Mouse (Mus musculus) spleen, postnatal 10 days (tissue): ENCODE measurements around the gene March7.

Experiments used
- DNase-seq, 2 experiments: peaks; one replicate each; pipeline ENCODE4 v3.0.0; 2021 to 2022; ENCODE audit warnings: low spot score in 2 of 2

Gene March7

DNA sequence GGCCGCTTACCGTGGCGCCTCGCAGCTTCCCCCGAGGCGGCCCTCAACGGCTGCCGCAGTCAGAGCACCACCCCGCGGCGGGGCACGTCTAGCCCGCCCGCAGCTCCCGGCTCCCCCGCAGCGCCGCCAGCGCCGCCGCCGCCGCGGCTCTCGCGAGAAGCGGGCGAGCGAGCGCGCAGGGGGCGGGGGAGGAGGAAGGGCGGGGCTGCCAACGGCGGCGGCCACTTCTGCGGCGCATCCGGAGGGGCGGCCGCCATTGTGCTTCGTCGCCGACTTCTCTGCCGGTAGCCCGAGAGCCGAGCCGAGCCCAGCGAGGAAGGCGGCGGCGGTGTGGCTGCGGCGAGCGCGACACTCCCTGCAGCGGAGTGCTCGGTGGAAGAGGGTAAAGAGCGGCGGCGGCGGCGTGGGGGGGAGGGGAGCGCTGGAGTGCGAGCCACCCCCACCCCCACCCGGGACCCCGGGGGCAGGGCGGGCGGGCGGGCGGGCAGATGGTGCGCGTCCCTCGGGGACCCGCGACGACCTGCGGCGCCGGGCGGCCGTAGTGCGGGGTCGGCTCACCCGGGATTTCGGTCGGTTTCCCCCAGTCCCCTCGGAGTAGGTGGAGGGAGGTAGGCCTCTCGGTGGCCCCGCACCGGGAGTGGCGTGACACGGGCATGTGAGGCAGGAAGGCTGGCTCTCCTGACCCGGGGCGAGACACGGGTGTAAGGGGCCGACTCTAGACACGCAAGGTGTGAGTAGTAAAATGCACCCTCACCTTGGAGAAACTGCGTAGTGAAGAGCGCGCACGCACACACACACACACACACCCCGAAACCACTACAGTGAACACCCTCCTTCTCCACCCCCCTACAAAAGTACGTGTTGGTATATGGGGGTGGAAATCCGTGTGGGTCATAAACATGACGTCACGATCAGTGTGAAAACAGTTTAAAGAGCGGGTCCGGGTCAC, at the start of gene March7, which contains the start of gene Baz2b:
Gene March7, plus strand, starts transcription at position 185 of the 949 bp plus-strand sequence.
Gene Baz2b, minus strand, starts transcription at position 137 of the 949 bp plus-strand sequence.
- peak; percentile 85 to 92 for DNase-seq

DNA sequence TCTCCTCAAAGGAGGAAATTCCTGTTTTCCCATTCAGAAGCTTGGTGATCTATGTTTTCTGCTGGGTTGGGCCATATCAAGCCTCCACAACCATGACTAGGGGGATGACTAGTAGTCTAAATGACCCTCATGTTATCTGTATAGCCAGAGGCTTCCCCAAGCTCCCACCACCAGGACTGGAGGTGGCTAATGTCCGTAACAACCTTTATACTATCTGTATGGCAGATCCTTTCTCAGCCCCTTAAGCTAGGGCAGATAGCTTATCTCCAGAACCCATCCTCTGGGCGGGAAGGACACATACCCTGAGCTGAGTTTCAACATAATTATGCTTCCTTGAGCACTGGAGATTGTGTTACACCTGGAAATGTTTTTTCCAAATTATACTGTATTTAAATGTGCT, 45.9 kb upstream of the March7 start:
- no peak for DNase-seq

DNA sequence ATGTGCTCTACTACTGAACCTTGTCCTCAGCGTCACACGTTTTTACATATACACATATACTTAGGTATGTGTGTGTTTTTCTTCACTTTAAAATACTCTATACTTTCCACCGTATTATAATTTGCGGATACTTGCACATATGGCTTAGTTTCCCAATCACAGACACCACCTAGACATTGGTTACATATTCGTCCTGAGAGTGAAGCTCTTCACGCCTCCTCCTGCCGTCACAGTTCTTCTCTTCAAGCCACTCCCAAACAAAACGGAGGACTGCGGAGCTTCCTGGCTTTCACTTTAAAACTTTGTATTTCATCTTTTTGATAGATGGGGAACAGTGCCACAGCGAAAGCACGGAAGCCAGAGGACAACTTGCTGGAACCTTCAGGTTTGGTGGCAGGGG, 44.0 kb upstream of the March7 start:
- no peak for DNase-seq

DNA sequence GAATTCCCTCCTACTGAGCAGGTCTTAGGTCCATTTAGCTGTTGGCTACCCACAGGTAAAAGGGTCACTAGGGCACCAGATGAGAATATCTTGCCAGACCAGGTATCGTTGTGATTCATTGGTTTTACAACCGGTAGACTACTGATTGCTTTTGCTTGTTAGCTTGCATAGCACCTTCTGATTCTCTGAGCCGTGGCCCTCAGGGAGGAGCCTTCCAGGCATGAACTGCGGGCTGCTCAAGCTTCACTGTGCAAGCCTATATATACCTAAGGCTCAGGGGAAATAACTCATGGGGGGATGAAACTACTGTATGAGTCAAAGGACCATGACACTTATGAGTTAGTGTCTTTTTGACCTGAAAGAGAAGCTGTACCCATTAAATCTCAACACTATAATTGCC, 42.8 kb upstream of the March7 start:
- no peak for DNase-seq

DNA sequence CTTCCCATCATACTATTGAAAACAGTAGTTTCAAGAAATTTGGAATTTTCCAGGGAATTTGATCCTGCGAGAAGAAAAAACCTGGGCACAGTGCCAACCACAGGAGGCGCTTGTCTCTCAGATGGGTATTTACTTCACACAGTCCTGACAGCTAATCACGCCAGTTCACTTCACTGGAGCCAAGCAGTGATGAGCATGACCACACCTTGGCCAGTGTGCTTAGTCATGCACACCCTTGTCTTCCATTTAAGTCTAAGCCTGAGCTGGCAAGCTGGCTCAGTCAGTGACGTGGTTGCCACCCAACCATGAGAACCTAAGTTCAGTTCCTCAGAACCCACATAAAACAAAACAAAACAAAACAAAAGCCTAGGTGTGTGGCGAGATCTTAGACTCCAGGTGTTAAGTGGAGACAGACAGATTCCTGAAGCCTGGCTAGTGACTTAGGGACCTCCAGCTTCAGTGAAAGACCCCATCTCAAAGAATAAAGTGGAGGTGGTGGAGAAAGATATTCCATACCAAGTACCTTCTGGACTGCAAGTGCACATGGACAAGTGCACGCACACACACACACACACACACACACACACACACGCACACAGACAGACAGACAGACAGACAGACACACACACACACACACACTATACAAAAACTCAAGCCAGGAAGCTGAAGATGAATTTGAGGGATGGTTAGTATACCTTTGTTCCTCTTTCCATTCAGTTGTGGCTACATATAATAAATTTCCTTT, 37.7 kb upstream of the March7 start:
- peak in 1 of 2 experiments; percentile 41 for DNase-seq

DNA sequence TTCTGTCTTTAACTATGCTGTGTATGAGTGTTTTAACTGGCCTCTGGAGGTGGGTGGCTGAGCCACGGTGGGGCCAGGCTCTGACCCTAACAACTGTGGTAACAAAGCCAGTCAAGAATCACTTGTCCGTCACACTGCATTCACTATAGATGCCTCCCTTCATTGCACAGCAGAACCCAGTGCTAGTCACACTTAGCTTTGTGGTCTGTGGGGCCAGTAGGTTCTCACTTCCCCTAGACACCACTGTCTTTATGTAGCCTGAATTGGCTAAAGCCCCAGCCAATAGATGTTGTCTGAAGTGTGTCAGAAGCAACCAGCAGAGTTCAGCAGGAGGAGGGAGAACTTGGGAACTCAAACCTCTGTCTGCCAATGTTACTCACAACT, 37.2 kb upstream of the March7 start:
- DNase-seq, result peak; percentile 33 to 42

DNA sequence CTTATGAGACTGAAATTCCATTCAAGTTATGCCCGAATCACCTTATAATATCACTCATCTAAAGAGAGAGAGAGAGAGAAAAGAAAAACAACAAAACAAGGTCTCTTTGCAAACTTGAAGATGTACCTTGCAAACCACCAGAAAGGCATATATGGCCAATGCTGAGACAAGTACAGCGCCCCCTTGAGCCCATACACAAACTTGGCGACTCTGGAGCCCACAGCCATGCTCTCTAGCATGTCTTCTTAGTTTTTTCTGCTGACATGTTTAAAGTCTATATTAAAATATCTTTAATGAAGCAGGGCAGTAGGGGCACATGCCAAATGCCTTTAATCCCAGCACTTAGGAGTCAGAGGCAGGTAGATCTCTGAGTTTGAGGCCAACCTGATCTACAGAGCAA, 36.5 kb upstream of the March7 start:
- DNase-seq, result peak in 1 of 2 experiments; percentile 50

DNA sequence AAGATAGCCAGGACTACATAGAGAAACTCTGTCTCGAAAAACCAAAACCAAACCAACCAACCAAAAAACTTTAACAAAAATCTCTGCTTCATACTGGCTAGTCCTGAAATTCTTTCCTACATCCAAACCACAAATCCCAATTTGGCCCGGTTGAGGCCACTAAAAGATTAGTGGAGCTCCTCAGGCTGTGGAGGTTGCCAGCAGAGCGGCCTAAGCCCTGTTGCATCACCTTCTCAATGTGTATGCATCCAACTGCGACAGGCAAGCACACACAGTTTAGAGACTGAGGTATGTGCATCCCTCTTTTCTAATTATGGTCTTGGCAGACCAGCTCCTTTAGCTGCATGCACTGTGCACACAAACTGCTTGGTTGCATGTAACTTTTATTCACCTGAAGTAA, 36.1 kb upstream of the March7 start:
- DNase-seq, result no peak

DNA sequence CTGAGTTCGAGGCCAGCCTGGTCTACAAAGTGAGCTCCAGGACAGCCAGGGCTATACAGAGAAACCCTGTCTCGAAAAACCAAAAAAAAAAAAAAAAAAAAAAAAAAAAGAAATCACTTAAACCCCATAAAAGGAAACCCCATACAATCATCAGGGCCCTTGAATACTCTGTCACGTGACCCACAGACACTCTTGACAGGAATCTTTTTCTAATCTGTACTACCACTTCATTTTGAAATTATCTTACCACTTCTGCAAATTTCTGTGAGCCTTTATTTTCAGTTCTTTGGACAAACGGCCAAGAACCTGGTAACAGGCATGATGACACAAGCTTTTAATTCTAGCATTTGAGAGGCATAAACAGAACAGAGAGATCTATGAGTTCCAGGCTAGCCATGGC, 34.6 kb upstream of the March7 start:
- no peak for DNase-seq

DNA sequence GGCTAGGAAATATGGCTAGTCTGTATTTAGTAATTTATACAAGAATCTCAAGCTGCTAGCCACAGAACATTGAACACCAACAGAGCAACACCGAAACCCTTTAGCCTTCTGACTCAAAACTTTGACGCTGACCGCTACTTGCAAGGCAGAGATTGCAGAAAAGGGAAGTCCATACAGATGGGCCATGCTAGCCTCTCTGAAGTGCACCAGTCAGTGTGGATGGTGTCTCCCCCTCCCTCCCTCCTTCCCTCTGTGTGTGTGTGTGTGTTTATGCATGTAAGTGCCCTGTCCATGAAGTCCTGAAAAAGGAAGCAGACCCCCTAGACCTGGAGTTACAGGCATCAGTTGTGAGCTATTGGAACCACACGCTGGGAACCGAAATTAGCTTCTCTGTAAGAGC, 33.6 kb upstream of the March7 start:
- DNase-seq, result peak in 1 of 2 experiments; percentile 22

DNA sequence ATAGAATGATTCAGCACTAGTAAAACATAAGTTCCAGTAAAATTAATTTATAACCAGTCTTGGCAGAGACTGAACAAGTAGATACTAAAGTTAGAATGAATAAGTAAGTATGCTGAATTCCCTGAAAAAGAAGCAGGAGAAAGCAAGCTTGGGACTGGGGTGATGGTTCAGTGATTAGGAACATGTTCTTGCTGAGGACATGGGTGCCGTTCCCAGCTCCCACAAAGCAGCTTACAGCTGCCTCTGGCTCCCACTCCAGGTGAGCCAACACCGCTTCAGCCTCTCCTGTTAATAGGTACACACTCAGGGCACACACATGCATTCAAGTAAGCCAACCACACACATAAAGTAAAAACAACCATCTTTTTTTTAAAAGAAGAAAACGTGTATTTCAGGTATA, 32.2 kb upstream of the March7 start:
- no peak for DNase-seq

DNA sequence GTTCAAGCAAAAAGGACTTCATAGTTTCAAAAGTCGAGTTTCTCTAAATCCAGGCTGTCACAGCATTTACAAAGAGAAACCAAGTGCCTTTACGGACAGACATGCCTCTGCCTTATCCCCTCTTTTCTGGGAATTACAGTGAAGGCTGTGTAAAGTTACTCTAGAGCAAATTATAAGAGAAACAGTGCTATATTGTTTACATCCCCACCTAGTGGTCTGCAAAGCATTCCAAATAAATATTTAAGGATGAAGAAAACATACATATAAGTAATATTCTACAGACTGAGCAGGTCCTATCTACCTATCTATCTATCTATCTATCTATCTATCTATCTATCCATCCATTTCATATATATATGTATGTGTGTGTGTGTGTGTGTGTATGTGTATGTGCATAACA, 28.0 kb upstream of the March7 start:
- no peak for DNase-seq

DNA sequence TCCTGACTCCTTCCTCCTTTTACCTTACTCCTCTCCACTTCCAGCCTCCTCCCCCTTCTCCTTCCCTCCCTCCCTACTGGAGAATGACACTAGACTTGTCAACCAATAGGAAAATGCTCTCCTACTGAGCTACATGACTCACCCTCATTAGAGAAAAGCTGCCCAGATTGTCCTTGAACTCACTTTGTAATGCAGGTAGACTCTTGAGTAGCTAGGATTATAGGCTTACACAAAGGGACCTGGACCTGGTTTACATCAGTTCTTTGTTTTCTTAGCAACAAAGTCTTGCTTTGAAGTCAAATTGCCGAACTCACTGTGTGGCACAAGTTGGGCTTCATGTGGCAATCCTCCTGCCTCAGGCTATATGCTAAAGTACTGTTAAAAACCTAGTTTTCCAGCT, 12.8 kb upstream of the March7 start:
- no peak for DNase-seq

DNA sequence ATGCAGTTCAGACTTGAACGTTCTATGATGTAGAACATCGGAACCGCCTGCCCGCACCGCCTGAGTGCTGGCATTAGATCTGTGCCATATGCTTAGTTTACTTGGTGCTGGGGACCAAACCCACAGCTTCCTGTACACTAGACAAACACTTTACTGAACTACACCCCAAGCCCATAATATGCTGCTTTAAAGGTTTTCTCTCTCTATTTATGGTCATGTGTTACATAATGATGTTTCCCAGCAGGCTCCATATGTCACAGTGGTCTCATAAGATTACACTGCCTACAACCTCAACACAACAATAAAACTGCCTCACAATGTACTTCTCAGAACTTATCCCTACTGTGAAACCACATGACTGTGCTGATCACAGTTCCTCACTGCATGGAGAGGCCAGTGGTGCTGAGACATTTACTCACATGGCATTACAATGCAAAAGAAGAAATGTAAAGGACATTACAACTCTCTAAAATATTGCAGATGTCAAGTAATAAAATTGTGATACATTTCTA, 9.6 kb upstream of the March7 start:
- DNase-seq, result no peak

DNA sequence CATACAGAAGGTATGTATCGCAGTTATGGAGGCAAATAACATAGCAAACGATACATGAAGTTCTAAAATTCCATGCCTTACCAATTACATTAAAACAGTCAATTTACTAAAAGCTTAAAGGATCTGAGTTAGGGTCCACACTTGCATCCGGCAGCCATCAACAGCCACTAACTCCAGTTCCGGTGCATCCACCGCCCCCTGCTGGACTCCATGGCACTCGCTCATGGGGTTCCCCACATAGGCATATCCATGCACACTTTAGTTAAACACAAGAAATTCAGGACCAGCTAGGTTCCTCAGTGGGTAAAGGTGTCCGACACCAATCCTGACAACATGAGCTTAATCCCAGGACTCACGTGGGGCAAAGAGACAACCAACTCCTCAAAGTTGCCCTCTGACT, 9.0 kb upstream of the March7 start:
- peak; percentile 38 to 77 for DNase-seq

DNA sequence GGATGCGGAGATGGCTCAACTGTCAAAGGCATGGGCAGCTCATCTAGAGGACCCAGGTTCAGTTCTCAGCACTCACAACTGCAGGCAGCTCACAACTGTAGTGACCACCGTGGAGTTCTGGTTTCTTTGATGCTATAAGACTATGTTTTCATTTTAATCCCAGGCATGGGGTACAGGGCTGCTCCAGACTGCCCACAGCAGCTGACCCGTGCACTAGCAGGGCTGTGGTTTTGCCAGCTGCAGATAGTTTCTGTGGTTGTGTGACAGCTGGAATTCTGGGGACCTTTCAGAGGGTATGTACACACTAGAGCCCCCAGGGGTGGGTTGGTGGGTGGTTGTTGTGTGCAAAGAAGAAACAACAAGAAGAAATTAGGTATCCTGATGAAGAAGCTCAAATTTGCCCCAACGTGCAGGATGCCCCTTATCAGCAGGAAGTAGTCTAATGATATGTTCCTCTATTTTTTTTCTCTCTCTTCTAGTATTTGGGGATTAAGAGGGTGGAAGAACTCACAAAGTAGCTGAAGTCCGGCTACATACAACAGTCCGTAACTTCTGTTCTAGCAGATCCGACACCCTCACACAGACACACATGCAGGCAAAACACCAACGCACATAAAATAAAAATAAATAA, 6.7 kb upstream of the March7 start:
- no peak for DNase-seq

DNA sequence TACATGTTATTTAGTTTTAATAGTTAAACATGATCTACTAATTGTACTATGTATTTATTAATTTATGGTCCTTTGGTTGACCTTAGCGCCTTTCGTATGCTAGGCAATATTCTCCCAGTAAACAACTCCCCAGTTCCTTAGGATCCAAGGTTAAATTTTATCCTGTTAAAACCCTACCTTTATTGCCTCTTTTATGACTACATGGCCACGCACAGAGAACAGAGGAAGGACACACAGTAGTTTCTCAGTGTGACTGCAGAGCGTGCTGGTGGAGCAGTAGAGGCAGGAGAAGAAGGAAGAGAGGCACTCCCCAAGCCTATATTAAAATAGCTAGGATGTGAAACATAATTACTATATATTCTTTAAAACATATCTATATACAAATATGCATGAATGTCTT, 6.0 kb upstream of the March7 start:
- no peak for DNase-seq

DNA sequence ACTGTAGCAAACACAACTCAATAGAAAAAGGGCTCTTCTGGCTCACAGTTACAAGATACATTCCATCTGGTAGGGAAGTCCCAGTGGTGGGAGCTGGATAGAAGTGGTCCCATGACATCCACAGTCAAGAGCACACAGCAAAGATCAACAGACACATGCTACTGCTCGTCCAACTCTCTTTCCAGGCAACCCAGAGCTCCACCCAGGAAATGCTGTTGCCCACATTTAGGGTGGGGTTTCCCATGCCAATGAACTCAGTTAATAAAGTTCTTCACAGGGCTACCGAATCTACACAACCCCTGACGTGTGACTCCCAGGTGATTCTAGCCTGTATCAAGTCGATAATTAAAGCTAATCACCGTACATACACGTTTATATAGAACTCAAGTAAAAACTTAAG, 5.5 kb upstream of the March7 start:
- DNase-seq, result no peak

DNA sequence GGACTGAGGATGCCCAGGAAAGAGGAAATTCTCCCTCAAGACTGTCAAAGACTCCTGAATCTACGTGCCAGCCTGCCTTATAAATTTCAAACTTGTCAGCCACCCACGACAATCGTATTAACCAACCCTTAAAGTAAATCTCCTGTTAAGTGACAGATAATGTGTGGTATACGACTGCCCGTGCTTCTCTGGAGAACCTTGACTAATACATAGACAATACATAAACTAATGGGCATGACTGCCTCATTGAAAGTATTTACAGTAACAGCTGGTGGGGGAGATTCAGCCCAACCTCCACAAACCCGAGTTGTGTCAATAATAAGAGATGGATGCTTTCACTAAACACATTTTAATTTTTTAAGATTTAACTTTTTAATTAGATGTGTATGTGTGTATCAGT, 3.9 kb upstream of the March7 start:
- no peak for DNase-seq

DNA sequence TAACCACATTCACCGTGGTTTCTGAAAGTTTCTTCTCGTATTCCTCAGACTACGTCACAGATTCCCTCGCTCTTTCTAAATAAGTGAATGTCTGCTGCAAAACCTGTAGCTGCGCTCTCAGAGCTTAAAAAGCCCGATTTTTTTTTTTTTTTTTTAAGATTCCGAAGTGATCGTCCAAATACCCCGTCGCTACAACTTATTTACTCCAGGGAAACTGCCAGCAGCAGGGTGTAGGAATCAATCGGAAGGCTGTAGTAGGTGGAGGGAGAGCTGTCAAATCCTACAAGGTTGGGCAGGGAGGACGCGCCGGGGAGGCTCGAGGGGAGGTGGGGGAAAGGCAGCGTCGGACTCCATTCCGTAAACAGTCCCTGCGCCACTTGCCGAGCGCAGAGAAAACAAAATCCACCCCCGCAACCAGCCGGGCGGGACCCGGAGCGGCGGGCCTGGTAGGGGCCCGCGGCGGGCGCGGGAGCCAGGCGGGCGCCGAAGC, 520 bp upstream of the March7 start:
- peak in 1 of 2 experiments; percentile 72 for DNase-seq

DNA sequence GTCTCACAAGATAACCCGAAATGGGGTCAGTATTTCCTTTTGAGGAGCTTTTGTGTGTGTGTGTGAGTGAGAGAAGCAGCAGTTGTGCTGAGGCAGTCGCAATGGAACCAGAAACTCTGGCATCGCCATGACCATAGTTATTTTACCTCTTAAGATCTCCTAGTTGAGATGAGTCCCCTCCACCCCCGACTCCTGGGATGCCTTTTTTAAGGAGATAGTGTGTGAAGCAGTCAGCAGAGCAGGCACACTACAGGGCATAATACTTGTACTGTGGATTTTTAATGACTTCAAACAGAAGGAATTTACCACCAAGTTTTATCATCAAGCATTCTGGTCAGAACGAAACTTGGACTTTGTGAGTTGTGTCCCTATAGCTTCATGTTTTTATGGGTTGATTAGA, 1.1 kb downstream of the March7 start:
- no peak for DNase-seq

DNA sequence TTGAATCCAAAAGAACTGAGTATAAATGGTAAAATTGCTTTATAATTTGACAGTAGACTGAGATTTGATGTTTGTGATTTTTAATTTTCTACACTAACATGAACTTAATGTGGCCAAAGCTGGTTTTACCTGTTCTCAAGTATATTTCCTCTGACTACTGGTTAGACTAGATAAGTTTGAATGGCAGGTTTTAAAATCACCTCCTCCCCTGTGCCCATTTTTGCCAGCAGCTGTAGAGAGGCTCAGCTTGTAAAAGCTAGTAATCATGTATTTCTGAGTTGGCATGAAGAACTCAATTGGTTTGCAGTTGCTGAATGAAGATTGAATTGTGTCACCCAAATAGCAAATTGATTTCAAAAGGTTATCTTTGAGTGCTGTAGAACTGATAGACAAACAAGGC, 2.8 kb downstream of the March7 start:
- DNase-seq, result no peak
